Mouse (Mus musculus) liver, embryonic 14.5 days (tissue): ENCODE measurements around the gene Nxt2. TPM values are rescaled to one million over a fixed set of nuclear protein-coding genes. Genes with fewer than 3 reads are reported as not detected.

Experiments used
- ATAC-seq: fragments of 200-750 bp; cut with Nextera tagmentation; 2 replicates; pipeline ENCODE4 v1.8.0; 2017; ENCODE audit warnings: moderate number of reproducible peaks, mild to moderate bottlenecking, moderate library complexity; ENCODE audit not compliant: insufficient read depth
- DNase-seq, 3 experiments: peaks; one replicate each; pipeline ENCODE4 v3.0.0-alpha.2; 2012 to 2013; ENCODE audit warnings: low read depth in 3 of 3, low spot score in 3 of 3
- H3K27ac ChIP-seq: fragments of 300-500 bp; sonication (generic); 2 replicates; pipeline ENCODE4 v1.5.1; 2014; ENCODE audit warnings: moderate library complexity, mild to moderate bottlenecking, control low read depth, inconsistent platforms
- H3K27me3 ChIP-seq: fragments of 300-500 bp; sonication (generic); 2 replicates; pipeline ENCODE4 v1.6.1; 2014; ENCODE audit warnings: mild to moderate bottlenecking, low read length, moderate library complexity; ENCODE audit not compliant: control insufficient read depth, insufficient read depth
- H3K36me3 ChIP-seq: fragments of 300-500 bp; sonication (generic); replicated peaks from 2 replicates; pipeline ENCODE4 v1.6.1; 2014; ENCODE audit warnings: low read depth; ENCODE audit not compliant: control insufficient read depth, insufficient read depth
- H3K4me1 ChIP-seq, 2 experiments: fragments of 200-500 bp in 1 of 2; fragments of 300-500 bp in 1 of 2; sonication (generic) in 1 of 2; replicated peaks; 2 replicates each; pipeline ENCODE4 v1.6.1; 2012 to 2014; ENCODE audit warnings: antibody characterized with exemption in 1 of 2, inconsistent platforms in 1 of 2, low read length in 1 of 2; ENCODE audit not compliant: control insufficient read depth in 2 of 2, insufficient read depth in 2 of 2
- H3K4me2 ChIP-seq: fragments of 300-500 bp; sonication (generic); 2 replicates; pipeline ENCODE4 v1.6.1; 2014; ENCODE audit warnings: low read depth, mild to moderate bottlenecking, control low read depth, moderate library complexity
- H3K4me3 ChIP-seq, 2 experiments: fragments of 200-500 bp in 1 of 2; fragments of 300-500 bp in 1 of 2; sonication (generic) in 1 of 2; 2 replicates each; pipeline ENCODE4 v1.5.1; 2012 to 2014; ENCODE audit warnings: low read depth in 2 of 2, low read length in 2 of 2, mild to moderate bottlenecking in 2 of 2, control low read depth in 1 of 2, inconsistent platforms in 1 of 2, moderate library complexity in 1 of 2; ENCODE audit not compliant: insufficient read depth in 1 of 2
- H3K9ac ChIP-seq: fragments of 300-500 bp; sonication (generic); replicated peaks from 2 replicates; pipeline ENCODE4 v1.6.1; 2014; ENCODE audit warnings: mild to moderate bottlenecking, control low read depth, moderate library complexity
- H3K9me3 ChIP-seq: fragments of 300-500 bp; sonication (generic); 2 replicates; pipeline ENCODE4 v1.6.1; 2016; ENCODE audit warnings: low read length, mixed read lengths; ENCODE audit not compliant: control insufficient read depth
- CTCF ChIP-seq: IDR thresholded peaks from 2 replicates; pipeline ENCODE4 v1.5.1; 2016; ENCODE audit warnings: antibody characterized with exemption, low read depth, control low read depth
- EP300 ChIP-seq: IDR thresholded peaks from 2 replicates; pipeline ENCODE4 v1.6.1; 2016; ENCODE audit warnings: antibody characterized with exemption, low read depth
- WGBS: fragments of 180-500 bp; shearing (Covaris S2); extraction: QIAGEN DNeasy Blood & Tissue Kit; methylation state at CpG from one replicate; pipeline ENCODE4 v1.1.7; 2014; ENCODE audit not compliant: insufficient replicate concordance; 5-methylcytosine and 5-hydroxymethylcytosine counted together
- polyA plus RNA-seq, 2 experiments: library from polyadenylated mRNA; depleted of rRNA in 1 of 2; stranded (reverse) in 1 of 2; unstranded in 1 of 2; fragments of >200 nt; fragmentation: Nextera tagmentation in 1 of 2; extraction: Ambion mirVana in 1 of 2; gene quantifications; 2 replicates each; pipeline versions ENCODE4 v1.2.1 to v1.2.3; 2012 to 2014

The Nxt2 gene
- polyA plus RNA-seq (2012; rRNA removed) = 1.9 and 2.2 TPM in 2 replicates
- polyA plus RNA-seq (2014; fragmentation: Nextera tagmentation; extraction: Ambion mirVana) = 7.3 TPM in 2 replicates

DNA sequence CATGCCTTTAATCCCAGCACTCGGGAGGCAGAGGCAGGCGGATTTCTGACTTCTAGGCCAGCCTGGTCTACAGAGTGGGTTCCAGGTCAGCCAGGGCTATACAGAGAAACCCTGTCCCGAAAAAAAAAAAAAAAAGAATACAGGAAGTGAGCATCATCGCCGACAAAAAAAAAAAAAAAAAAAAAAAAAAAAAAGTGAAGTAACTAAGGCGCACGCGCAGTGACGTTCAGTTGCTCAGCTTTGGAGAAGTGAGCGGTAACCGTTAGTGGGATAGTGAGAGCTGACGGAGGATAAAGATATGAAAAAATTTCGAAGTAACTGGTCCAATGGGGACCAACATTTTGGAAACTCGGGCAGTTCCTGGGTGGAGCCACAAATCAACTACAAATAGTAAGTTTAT lies at the start of gene Nxt2:
Gene Nxt2, plus strand, starts transcription at position 229 of the 400 bp plus-strand sequence.
- peak within 1 kb of the TSS; percentile 67 for H3K4me2 ChIP-seq
- 83% methylated on average over 14 of the region's 14 CpGs for WGBS
- H3K4me1 ChIP-seq = no peaks in the 10 kb centered on the region
- no peak within 1 kb of the TSS for H3K27ac ChIP-seq
- H3K36me3 ChIP-seq = no peaks in the 10 kb centered on the region
- DNase-seq = no peak
- TF ChIP-seq CTCF = no peak
- no peak for TF ChIP-seq EP300
- H3K27me3 ChIP-seq = no peaks in the 10 kb centered on the region
- no peaks in the 10 kb centered on the region for H3K9me3 ChIP-seq
- H3K4me3 ChIP-seq = peak within 1 kb of the TSS; percentile 13 to 52; a peak in 3 of 4 replicates
- no peak for ATAC-seq
- peak within 1 kb of the TSS; percentile 47 for H3K9ac ChIP-seq

DNA sequence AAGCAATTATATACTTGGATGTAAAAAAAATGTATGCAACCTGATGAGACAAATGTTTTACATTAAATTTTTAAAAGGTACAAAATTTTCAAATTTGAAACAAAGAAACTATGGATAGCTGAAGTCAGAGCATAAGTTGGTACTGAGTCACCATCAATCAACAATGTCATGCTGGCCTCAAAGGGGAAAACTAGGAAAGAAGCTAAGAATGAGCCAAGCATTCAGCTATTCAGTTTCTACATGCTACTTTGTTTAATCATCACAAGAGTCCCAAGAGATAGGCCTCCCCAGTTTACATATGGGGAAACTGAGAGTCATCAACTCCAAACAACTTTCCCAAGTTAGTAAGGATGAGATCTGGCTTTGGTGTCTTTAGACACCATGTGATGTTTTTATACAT lies 49.6 kb upstream of the Nxt2 start:
- H3K9ac ChIP-seq = no peak overlapping the region
- no peaks in the 10 kb centered on the region for H3K27me3 ChIP-seq
- DNase-seq (no peak), ATAC-seq (no peak)
- H3K27ac ChIP-seq = no peak overlapping the region
- H3K4me1 ChIP-seq = no peaks in the 10 kb centered on the region
- no peaks in the 10 kb centered on the region for H3K9me3 ChIP-seq
- no peaks in the 10 kb centered on the region for H3K36me3 ChIP-seq
- H3K4me2 ChIP-seq = no peak overlapping the region
- H3K4me3 ChIP-seq = no peak overlapping the region
- TF ChIP-seq EP300 = no peak
- TF ChIP-seq CTCF = no peak

GRCm38 (mm10) chrX:142182026-142182425 lies 44.5 kb upstream of the Nxt2 start:
- Histone ChIP-seq H3K4me3 (no peak overlapping the region), H3K27me3 (no peaks in the 10 kb centered on the region), H3K36me3 (no peaks in the 10 kb centered on the region), H3K4me1 (no peaks in the 10 kb centered on the region), H3K27ac (no peak overlapping the region), H3K9ac (no peak overlapping the region), H3K9me3 (no peaks in the 10 kb centered on the region), H3K4me2 (no peak overlapping the region)
- TF ChIP-seq CTCF = no peak
- TF ChIP-seq EP300 = no peak
- WGBS = 66% methylated on average over 2 of the region's 2 CpGs
- DNase-seq (no peak), ATAC-seq (no peak)

DNA sequence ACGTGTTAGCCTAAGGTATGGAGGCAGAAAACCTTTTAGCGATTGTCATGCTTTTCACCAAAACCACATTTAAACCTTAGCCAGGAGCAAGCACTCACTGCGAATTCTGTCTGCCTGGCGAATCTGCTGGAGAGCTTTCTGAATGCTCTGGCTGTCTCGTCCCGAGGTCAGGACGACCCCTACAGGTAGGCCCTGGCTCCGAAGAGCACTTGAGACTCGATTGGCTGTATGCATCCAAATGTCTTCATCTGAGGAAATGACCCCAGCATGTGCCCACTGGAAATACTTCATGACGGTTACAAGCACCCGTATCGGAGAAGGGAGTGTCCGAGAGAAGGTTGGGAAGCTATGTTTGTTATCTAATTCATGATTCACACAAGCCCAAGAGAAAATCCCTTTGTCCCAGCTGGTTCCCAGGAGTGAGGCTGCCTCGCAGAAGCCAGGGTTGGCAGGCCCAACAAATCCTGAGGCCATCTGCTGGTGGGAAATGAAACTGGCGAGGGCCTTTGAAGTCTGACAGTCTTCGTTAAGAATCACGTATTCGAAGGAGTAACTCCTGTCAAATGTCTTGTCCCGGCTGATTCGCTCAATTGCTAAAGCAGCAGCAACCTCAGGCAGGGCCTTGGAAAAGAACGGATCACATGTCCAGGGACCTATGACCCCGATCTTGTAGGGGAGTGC lies 37.4 kb upstream of the Nxt2 start:
- no peaks in the 10 kb centered on the region for H3K9me3 ChIP-seq
- no peak for ATAC-seq
- no peak for TF ChIP-seq EP300
- TF ChIP-seq CTCF = peak; percentile 47; the same call in 1 of the 2 replicates
- no peaks in the 10 kb centered on the region for H3K27me3 ChIP-seq
- H3K27ac ChIP-seq = no peak overlapping the region
- no peak overlapping the region for H3K4me2 ChIP-seq
- no peak overlapping the region for H3K4me3 ChIP-seq
- no peaks in the 10 kb centered on the region for H3K36me3 ChIP-seq
- no peak for DNase-seq
- 39% methylated on average over 22 of the region's 22 CpGs for WGBS
- no peak overlapping the region for H3K9ac ChIP-seq
- no peaks in the 10 kb centered on the region for H3K4me1 ChIP-seq

DNA sequence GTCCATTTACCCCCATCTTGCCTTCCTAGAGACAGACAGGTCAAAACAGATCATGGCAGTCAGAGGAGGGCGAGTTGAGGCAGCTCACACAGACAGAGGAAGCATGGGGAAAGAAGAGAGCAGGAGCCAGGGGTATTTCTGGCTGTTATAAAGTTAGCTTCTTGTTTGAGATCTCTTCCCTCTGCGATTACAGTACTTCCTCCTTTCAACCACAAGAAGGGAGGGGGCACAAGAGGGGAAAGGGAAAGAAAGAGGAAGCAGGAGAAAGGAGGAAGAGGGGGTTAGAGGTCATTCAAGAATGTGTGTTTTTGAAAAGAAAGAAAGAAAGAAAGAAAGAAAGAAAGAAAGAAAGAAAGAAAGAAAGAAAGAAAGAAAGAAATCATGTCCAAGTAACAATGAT lies 36.2 kb upstream of the Nxt2 start:
- no peaks in the 10 kb centered on the region for H3K4me1 ChIP-seq
- H3K4me2 ChIP-seq = no peak overlapping the region
- no peak overlapping the region for H3K9ac ChIP-seq
- H3K36me3 ChIP-seq = no peaks in the 10 kb centered on the region
- ATAC-seq = no peak
- no peaks in the 10 kb centered on the region for H3K9me3 ChIP-seq
- TF ChIP-seq EP300 (no peak), CTCF (no peak)
- DNase-seq = no peak
- no peak overlapping the region for H3K4me3 ChIP-seq
- WGBS = 4% methylated on average over 2 of the region's 2 CpGs
- H3K27ac ChIP-seq = no peak overlapping the region
- no peaks in the 10 kb centered on the region for H3K27me3 ChIP-seq
